Mouse (Mus musculus): ENCODE results near the gene Pon2.
"Not testable (repeated sequence)": the region's sequence is repeated elsewhere in the genome, so short reads cannot be mapped to it uniquely, and the experiment has no call there.

Pon2 gene

GRCm38 (mm10) chr6:5223551-5223950 lies 74.7 kb downstream of the Pon2 start:
- DNase-seq (ENCODE audit: low spot score): not testable (repeated sequence)

GRCm38 (mm10) chr6:5222080-5222479 lies 76.2 kb downstream of the Pon2 start:
- no peak for DNase-seq (ENCODE audit: low spot score)

- DNase-seq (ENCODE audit: low spot score): no peak
These were observed 80.1 kb downstream of the Pon2 start for GRCm38 (mm10) chr6:5218190-5218589.
